Mouse (Mus musculus): ENCODE measurements around the gene Slc39a7. TPM values are rescaled to one million over a fixed set of nuclear protein-coding genes. Genes with fewer than 3 reads are reported as not detected.

Gene Slc39a7
- total RNA-seq (2022): 10 to 100 TPM; 44.2 to 63.5 (median 49.3) TPM

DNA sequence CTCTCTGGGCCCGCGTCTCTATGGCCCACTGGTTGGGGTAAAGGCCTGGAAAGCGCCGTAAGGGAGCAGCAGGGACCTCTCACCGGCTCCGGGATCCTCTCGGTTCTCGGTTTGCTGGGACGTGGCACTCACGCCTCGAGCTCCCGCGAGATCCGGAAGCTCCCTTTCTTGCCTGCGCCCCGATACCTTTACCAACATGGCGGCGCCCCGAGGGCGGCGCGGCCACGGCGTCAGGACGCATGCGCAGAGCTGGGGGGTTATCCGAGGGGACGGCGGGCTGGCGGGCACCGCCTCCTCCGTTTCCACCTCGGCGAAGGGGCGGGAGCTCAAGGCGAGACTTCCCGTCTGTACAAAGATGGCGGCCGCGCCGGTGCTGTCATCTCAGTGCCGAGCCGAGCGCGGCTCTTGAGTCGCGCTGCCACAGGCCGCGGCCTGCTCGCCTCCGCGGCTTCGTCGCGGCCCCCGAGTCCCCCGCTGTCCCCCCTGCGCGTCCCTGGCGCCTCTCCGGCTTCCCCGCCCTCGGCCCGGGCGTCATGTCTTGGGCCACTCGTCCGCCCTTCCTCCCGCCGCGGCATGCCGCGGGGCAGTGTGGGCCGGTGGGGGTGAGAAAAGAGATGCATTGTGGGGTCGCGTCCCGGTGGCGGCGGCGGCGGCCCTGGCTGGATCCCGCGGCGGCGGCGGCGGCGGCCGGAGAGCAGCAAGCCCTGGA is at the start of gene Slc39a7, which contains the start of gene Rxrb:
Gene Slc39a7, minus strand, starts transcription at position 218 of the 709 bp plus-strand sequence.
Gene Rxrb, plus strand, starts transcription at position 348 of the 709 bp plus-strand sequence.
- peak; percentile 97 to 98 for DNase-seq (ENCODE audit: low spot score in 2 of 2)

DNA sequence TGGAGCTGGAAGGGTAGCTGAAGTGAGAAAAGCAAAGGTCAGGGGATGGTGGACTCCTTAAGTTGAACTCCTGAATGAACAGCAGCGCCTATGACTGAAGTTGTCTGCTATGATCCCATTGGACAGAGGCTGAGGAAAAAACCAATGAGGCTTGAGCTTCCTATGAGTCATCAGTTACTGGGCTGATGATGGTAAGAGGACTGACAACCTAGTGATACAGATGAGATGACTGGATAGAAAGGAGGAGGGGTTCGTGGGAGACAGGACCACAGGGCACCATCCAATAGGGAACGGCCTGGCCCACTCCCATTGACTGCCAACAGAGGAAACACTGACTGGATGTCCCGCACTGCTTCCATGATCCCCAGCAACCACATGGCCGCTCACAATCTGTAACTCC is 48.1 kb upstream of the Slc39a7 start:
- DNase-seq (ENCODE audit: low spot score in 2 of 2): no peak

- no peak for DNase-seq (ENCODE audit: low spot score in 2 of 2)
These were observed 47.5 kb upstream of the Slc39a7 start for GRCm38 (mm10) chr17:34079002-34079401.

- DNase-seq (ENCODE audit: low spot score in 2 of 2): no peak
These were observed 46.7 kb upstream of the Slc39a7 start for GRCm38 (mm10) chr17:34078148-34078547.

DNA sequence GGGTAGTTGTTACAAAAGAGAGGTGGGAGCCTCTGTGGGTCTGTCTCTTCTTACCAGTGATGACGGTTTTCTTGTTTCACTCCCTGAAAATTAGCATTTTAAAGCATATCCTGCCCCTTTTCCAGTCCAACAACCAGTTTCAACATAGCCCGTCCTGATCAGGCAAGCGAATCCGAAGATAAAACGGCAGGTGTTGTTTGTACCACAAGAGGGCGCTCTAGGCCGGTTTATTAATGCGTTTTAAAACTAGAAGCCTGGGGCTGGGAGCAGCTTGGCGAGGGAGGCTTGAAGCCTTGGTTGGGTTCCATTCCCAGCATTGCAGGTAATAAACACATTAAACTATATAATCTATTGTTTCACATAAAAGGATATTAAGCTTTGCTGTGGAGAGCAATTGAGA is 46.1 kb upstream of the Slc39a7 start:
- DNase-seq (ENCODE audit: low spot score in 2 of 2): peak in 1 of 2 experiments; percentile 34

- DNase-seq (ENCODE audit: low spot score in 2 of 2): peak; percentile 49 to 53
These were observed 43.8 kb upstream of the Slc39a7 start for GRCm38 (mm10) chr17:34075271-34075670.

DNA sequence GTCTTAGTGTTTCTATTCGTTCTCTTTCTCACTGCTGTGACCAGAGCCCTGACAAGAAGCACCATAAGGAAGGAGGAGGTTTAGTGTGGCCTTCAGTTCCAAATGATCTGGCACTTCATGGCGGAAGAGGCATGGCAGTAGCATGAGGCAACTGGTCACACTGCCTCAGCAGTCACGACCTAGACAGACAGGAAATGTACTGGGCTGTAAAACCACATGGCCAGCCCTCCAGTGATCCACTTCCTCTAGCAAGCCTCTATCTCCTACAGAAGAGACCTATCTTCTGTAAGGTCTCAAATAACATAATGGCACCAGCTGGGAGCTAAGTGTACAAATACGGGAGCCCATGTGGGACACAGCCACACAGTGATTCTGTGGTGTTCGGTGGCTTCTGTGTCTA is 40.6 kb upstream of the Slc39a7 start:
- no peak for DNase-seq (ENCODE audit: low spot score in 2 of 2)

- DNase-seq (ENCODE audit: low spot score in 2 of 2): no peak
These were observed 37.4 kb upstream of the Slc39a7 start for GRCm38 (mm10) chr17:34068864-34069263.

GRCm38 (mm10) chr17:34057224-34057623 is 25.7 kb upstream of the Slc39a7 start:
- no peak for DNase-seq (ENCODE audit: low spot score in 2 of 2)

DNA sequence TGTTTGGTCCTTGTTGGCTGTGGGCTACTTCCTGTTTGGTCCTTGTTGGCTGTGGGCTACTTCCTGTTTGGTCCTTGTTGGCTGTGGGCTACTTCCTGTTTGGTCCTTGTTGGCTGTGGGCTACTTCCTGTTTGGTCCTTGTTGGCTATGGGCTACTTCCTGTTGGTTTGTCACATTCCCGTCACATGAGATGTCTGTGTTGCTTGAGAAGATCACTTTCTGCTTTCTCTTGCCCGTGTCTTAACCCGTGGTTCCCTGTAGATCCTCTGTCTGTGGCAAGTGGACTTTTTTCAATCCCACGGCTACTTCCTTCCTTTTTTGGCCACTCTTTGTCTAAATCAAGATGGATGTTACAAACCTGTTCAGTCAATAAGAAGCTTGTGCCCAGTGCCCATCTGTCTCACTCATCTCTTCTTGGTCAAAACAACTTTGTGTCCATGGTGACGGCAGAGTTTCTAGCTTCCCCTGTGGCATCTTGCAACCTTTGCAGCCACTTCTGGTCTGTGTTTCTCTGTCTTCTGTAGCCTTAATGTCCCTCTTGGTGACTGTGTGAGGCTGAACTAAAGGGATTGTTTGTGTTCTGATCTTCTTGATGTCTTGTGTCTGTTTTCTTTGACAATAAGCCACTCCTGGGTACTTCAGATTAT is 16.0 kb upstream of the Slc39a7 start:
- no peak for DNase-seq (ENCODE audit: low spot score in 2 of 2)

GRCm38 (mm10) chr17:34045941-34046340 is 14.5 kb upstream of the Slc39a7 start:
- DNase-seq (ENCODE audit: low spot score in 2 of 2): no peak

DNA sequence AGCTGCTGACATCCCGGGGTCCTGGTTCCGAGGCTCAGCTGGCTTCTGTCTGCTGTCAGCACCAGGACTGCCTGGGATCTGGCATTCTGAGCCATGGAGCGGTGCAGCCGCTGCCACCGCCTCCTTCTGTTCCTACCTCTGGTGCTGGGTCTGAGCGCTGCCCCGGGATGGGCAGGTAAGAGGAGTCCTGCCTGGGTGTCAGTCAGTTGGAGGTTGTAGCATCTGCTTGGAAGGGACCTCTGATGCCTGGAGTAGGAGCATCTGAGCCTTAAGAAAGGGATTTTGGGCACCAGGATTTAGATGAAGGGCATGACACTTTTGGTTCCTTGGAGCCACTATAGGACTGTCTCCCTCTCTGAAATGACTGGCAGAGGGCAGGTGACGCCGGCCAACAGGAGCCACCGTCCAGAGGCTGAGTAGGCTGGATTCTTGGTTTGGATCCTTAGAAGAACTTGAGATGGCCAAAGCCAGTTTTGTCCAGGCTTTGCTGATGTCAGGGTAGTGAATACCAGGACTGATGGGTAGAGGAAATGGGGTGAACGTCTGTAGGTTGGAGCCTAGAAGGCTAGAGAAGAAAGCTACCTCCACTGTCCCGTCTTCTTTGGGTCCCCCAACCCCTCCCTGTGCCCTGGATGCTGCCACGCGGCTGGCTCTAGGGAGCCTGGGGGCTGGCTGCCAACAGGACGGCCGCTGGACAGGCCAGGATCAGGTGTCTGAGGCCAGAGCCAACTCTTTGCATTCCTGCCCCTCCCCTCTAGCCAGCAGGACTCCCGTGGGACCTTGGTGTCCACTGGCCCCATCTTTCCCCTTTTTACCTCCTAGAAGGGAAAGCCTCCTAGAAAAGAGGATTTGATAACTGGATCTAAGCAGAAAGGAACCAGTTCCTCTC is 8.3 kb upstream of the Slc39a7 start:
- peak; percentile 82 to 87 for DNase-seq (ENCODE audit: low spot score in 2 of 2)

DNA sequence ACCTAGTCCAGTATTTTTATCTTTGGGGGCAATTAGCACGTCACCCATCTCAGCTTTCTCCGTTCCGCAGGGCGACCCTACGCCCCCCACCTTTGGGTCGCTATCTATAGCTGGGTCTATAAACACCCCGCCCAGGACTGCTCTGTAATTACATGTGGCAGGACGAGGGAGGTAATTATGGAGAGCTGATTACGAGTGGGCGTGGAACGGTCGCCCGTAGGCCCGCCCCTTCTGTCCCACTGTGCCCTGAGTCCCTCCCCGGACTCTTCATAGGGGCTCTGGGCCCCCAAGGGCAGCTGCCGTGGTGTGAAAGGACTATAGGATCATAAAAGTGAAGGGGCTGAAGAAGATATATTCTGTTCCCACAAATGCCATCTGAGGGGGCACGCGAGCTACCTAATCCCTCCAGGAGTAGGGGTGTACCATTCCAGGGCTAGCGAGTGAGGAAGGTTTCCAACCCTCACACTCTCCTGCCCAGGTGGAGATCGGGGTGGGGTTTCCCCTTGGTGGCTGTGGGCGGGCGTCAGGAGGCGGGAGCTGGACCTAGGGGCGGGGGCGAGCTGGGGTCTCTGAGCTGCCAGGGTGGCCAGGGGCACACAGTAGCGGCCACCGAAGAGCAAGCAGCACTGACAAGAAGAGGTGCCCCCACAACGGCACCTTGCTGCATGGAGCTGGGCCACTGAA is 7.5 kb upstream of the Slc39a7 start, which contains the start of gene Col11a2:
Gene Col11a2, plus strand, starts transcription at position 560 of the 684 bp plus-strand sequence.
- DNase-seq (ENCODE audit: low spot score in 2 of 2): no peak

DNA sequence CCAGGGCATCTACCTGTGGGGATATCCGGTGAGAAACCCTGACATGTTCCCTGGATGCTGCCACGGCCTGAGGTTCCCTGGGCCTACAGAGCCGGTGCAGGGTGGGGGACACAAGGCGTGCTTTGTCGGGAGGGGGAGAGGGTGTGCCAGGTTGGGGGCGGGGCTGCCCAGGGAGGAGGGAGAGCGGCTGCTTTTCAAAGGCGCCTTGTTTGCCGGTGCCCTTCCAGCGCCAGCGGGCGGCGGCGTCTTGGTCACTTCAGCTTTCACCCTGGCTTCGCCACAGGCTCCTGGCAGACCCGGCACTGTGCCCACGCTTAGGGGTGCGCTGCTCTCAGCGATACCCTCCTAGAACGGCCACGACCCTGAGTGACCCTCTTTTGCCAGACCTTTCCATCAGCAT is 7.0 kb upstream of the Slc39a7 start:
- no peak for DNase-seq (ENCODE audit: low spot score in 2 of 2)

- no peak for DNase-seq (ENCODE audit: low spot score in 2 of 2)
These were observed 5.8 kb upstream of the Slc39a7 start for GRCm38 (mm10) chr17:34037241-34037640.

DNA sequence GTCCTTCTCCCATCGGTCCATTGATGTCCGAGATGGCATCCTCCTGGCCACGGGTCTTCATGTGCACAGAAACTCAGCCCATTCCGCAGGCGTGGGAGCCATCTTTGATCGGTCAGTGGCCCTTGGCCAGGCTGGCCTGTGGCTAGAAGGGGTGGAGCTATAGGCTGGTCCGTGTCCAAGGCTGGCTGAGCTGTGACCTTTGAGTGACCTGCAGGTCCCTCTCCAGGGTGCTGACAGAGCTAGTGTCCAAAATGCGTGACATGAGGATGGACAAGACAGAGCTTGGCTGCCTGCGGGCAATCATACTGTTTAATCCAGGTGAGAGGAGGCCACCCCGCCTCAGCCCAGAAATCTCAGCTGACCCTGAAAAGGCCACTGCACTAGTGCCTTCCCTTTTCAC is 5.2 kb upstream of the Slc39a7 start:
- DNase-seq (ENCODE audit: low spot score in 2 of 2): no peak

GRCm38 (mm10) chr17:34035517-34035916 is 4.0 kb upstream of the Slc39a7 start:
- DNase-seq (ENCODE audit: low spot score in 2 of 2): no peak

DNA sequence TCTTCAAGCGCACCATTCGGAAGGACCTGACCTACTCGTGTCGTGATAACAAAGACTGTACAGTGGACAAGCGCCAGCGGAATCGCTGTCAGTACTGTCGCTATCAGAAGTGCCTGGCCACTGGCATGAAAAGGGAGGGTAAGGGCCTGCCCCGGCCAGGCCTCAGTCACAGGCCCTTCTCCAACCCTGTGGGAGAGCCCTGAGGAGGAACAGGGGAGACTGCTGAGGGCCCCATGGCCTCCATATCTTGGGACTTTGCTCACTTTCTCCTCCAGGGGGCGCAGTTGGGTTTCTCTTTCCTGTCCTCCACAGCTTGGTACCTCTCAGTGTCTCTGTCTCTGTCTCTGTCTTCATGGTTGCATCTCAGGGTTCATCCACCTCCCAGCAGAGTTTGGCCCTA is 2.6 kb upstream of the Slc39a7 start:
- DNase-seq (ENCODE audit: low spot score in 2 of 2): peak in 1 of 2 experiments; percentile 49

DNA sequence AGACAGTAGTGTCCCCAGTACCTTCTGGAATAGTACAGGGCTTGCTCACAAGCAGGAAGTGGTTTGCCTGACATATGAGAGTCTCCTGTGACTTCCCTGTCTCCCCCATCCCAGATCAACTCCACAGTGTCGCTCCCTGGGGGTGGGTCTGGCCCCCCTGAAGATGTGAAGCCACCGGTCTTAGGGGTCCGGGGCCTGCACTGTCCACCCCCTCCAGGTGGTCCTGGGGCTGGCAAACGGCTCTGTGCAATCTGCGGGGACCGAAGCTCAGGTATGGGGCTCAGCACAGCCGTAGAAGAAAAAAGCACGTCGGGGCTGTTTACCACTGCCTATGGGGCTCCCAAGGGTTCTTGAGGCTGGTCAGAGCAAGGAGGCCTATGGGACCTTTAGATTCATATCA is 2.0 kb upstream of the Slc39a7 start:
- DNase-seq (ENCODE audit: low spot score in 2 of 2): no peak

DNA sequence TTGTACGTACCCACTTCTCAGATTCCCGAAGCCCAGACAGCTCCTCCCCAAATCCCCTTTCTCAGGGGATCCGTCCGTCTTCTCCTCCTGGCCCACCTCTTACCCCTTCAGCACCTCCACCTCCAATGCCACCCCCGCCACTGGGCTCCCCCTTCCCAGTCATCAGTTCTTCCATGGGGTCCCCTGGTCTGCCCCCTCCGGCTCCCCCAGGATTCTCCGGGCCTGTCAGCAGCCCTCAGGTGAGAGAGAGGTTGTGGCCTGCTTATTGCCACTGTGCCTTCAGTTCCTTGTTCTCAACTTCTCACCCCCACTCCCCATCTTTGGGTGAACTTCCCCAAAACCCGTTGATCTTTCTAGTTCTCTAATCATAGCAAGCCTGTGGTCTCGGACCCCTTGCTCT is 1.3 kb upstream of the Slc39a7 start:
- no peak for DNase-seq (ENCODE audit: low spot score in 2 of 2)

- DNase-seq (ENCODE audit: low spot score in 2 of 2): peak in 1 of 2 experiments; percentile 64
These were observed 721 bp upstream of the Slc39a7 start for GRCm38 (mm10) chr17:34032174-34032632.

Data from gastrocnemius, adult 8-10 months (tissue).